Mouse (Mus musculus) forebrain, embryonic 10.5 days (tissue): Measurements from ENCODE around the gene Azin2. TPM values are rescaled to one million over a fixed set of nuclear protein-coding genes. Genes with fewer than 3 reads are reported as not detected.

Experiments
- DNase-seq: peaks from one replicate; pipeline ENCODE4 v3.0.0-alpha.2; 2017; ENCODE audit warnings: low spot score; ENCODE audit errors: extremely low spot score
- H3K27ac ChIP-seq: fragments of 300-500 bp; sonication (generic); 2 replicates; pipeline ENCODE4 v1.5.1; 2016; ENCODE audit warnings: mild to moderate bottlenecking
- H3K27me3 ChIP-seq: fragments of 300-500 bp; sonication (generic); 2 replicates; pipeline ENCODE4 v1.6.1; 2016; ENCODE audit warnings: mild to moderate bottlenecking; ENCODE audit not compliant: poor library complexity, severe bottlenecking
- H3K36me3 ChIP-seq: fragments of 300-500 bp; sonication (generic); replicated peaks from 2 replicates; pipeline ENCODE4 v1.6.1; 2016; ENCODE audit warnings: mild to moderate bottlenecking, moderate library complexity
- H3K4me1 ChIP-seq: fragments of 300-500 bp; sonication (generic); 2 replicates; pipeline ENCODE4 v1.6.1; 2016
- H3K4me3 ChIP-seq: fragments of 300-500 bp; sonication (generic); 2 replicates; pipeline ENCODE4 v1.5.1; 2016; ENCODE audit warnings: mild to moderate bottlenecking, moderate library complexity
- H3K9me3 ChIP-seq: fragments of 300-500 bp; sonication (generic); 2 replicates; pipeline ENCODE4 v1.6.1; 2016; ENCODE audit warnings: mild to moderate bottlenecking, moderate library complexity
- WGBS: fragments of 180-500 bp; shearing (Covaris S2); methylation state at CpG from one replicate; pipeline ENCODE4 v1.1.7; 2016; 5-methylcytosine and 5-hydroxymethylcytosine counted together
- polyA plus RNA-seq: library from polyadenylated mRNA; unstranded; fragments of >200 nt; fragmentation: Nextera tagmentation; extraction: Ambion mirVana; gene quantifications from 2 replicates; pipeline ENCODE4 v1.2.1, GENCODE M21; 2016

Azin2 gene
- polyA plus RNA-seq, 1 experiment from 2014 or later: 10.5 TPM

DNA sequence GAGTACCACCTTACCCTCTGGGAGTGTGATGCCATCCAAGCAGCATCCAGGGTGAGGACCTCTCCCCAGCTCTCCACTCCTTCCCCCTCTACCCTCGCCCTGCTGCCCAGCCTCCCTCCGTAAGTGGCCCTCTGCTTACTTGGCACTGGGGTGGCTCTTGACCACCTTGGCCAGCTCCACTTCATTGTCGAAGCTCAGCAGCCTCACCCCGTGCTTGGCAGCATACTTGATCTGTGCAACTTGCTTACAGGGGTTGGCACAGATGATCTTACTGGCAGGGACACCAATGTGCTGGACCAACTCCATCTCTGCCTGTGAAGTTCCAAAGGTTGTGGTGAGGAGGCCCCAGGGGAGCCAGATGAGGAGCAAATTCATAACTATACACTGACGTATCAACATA lies 11.8 kb downstream of the Azin2 start:
- Histone ChIP-seq H3K36me3 (no peaks in the 10 kb centered on the region), H3K27me3 (no peaks in the 10 kb centered on the region; the same call in 1 of the 2 replicates), H3K4me1 (peaks cover 25% of the 10 kb centered on the region), H3K9me3 (no peaks in the 10 kb centered on the region), H3K4me3 (no peak overlapping the region), H3K27ac (no peak overlapping the region)
- no peak for DNase-seq
- WGBS: 83% methylated on average over 5 of the region's 5 CpGs

- no peak for DNase-seq
- H3K4me1 ChIP-seq: peaks cover 20% of the 10 kb centered on the region
- WGBS: 49% methylated on average over 15 of the region's 15 CpGs
Measured at GRCm38 (mm10) chr4:128949470-128950005, 12.7 kb downstream of the Azin2 start.

DNA sequence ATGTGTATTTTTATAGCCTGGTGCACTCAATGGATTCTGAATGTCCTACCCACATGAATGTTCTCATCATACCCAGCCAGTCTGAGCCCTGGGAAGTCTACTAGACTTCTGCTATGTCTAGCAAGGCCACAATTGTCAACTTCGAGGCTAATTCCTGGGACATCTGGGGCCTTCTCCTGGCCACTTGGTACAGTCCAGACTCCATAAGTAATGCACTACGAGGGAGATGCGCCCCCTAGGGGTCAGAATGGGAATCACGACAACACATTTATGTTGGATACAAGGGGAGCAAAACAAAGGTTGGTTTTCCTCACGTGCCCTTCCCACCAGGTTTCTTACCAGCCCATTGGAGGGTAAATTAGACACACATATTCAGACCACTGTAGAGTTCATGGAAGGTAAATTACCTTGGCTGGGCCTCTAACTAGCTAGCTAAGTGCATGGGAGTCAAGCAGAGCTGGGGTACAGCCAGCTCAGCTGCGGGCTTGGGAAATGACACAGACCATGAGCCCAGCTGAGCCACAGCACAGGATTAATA lies 14.0 kb downstream of the Azin2 start:
- H3K4me3 ChIP-seq: no peak overlapping the region
- H3K4me1 ChIP-seq: peaks cover 17% of the 10 kb centered on the region
- 30% methylated on average over 6 of the region's 6 CpGs for WGBS
- no peaks in the 10 kb centered on the region for H3K36me3 ChIP-seq
- H3K27ac ChIP-seq: no peak overlapping the region
- peak; percentile 63 for DNase-seq
- H3K27me3 ChIP-seq: no peaks in the 10 kb centered on the region; the same call in 1 of the 2 replicates
- H3K9me3 ChIP-seq: no peaks in the 10 kb centered on the region

More at GRCm38 (mm10) chr4:128949470-128950005, 12.7 kb downstream of the Azin2 start:
- no peaks in the 10 kb centered on the region for H3K9me3 ChIP-seq
- no peak overlapping the region for H3K4me3 ChIP-seq
- H3K27ac ChIP-seq: no peak overlapping the region
- no peaks in the 10 kb centered on the region; the same call in 1 of the 2 replicates for H3K27me3 ChIP-seq
- H3K36me3 ChIP-seq: no peaks in the 10 kb centered on the region

DNA sequence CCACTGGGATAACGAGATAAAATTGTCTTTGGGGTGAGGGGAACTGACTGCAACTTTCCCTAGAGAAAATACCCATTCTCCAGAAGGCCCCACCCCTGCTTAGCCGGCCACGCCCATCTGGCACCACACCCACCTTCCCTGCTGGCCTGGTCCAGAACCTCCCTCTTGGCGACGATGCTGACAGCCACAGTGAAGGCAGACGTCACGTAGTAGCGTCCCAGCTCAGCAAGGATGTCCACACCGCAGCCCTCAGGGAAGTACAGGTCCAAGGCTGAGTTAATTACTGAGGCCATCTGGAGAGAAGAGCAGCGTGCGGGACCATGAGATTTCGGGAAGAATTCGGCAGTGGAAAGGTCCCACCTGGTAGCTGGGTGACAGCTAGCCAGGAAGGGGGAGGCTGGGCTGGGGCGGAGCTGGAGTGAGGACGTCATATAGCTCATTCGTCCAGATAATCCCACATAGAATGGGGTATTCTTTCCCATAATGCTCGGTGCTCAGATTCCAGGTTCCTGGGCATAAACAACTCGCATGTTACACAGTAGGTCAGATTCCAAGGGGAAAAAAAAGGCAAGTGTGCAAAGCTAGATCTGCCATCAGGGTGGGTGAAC lies 14.8 kb downstream of the Azin2 start:
- H3K27ac ChIP-seq: no peak overlapping the region
- no peaks in the 10 kb centered on the region for H3K9me3 ChIP-seq
- no peak overlapping the region for H3K4me3 ChIP-seq
- no peaks in the 10 kb centered on the region; the same call in 1 of the 2 replicates for H3K27me3 ChIP-seq
- peaks cover 17% of the 10 kb centered on the region for H3K4me1 ChIP-seq
- no peak for DNase-seq
- H3K36me3 ChIP-seq: no peaks in the 10 kb centered on the region
- 17% methylated on average over 18 of the region's 18 CpGs for WGBS

DNA sequence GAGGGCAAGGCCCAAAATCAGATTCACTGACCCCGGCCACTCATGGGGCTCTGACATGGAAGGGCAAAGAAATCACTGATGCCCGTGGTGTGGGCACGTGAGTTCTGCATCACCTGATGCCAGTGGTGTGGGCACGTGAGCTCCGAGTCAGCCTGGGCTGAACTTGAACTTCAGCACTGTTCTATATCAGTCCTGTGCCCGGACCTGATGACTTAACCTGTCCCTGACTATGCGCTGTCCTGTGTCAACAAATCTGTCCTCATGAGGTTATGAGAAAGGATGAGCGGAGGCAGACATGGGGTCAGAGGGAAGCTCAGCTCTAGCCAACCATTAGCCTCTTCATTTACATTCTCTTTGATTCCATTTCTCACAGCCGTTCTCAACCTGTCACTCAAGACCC lies 15.5 kb downstream of the Azin2 start:
- Histone ChIP-seq H3K27ac (no peak overlapping the region), H3K4me1 (peaks cover 17% of the 10 kb centered on the region), H3K9me3 (0 out of 2 replicates have a peak, but pooled peaks cover 2% of the 10 kb centered on the region), H3K36me3 (no peaks in the 10 kb centered on the region), H3K4me3 (no peak overlapping the region), H3K27me3 (no peaks in the 10 kb centered on the region; the same call in 1 of the 2 replicates)
- no peak for DNase-seq
- WGBS: 89% methylated on average over 9 of the region's 9 CpGs

DNA sequence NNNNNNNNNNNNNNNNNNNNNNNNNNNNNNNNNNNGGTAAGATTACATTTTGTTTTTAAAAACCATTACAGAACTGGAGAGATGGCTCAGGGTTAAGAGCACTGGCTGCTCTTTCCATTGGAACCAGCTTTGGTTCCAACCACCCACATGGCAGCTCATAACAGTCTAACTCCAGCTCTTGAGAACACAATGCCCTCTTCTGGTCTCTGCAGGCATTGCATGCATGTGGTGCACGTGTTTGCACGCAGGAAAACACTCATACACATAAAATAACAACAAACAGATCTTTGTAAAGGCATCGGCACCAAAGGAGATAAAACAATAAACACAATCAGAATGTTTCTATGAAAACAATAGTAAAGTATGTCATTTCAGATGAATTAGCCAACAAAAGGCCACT lies 19.9 kb downstream of the Azin2 start:
- no peaks in the 10 kb centered on the region; the same call in 1 of the 2 replicates for H3K27me3 ChIP-seq
- peaks cover 6% of the 10 kb centered on the region for H3K4me1 ChIP-seq
- no peaks in the 10 kb centered on the region for H3K36me3 ChIP-seq
- H3K4me3 ChIP-seq: no peak overlapping the region
- WGBS: 60% methylated on average over 3 of the region's 3 CpGs
- H3K27ac ChIP-seq: no peak overlapping the region
- H3K9me3 ChIP-seq: 0 out of 2 replicates have a peak, but pooled peaks cover 5% of the 10 kb centered on the region
- DNase-seq: no peak

DNA sequence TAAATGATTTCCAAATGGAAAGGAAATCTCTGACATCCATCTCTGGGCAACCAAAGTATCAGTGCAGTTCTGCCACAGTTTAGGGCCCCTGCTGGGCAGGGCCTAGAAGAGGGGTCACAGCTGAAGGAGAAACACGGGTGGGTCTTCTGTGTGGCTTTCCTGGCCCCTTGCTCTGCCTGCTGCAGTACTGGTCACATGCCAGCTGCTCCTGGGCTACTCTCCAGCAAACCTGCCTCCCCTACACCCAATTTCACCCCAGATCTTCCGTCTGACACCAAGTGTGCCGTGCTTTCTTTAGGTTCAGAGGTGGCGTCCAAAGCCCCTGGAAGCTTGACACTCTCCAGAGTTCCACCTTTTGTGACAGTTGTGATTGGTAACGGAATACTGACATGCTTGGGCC lies 26.6 kb downstream of the Azin2 start:
- WGBS: 73% methylated on average over 5 of the region's 5 CpGs

DNA sequence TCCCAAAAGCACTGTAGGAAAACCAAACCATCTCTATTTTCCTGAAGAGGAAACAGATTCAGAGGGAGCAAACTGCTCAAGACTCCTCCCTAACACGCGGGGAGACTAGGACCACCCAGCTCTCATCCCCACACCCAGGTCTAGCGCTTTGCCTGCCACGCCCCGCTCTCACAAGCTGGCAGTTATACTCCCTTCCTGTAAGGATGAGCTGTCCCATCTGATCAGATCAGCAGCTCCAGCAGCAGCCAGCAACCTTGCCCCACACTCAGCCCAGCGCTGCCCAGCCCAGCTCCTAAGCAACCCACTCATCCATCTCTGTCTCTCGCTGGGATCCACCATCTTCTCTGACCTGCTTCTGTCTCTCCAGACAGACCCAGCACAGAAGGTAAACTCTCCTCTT lies 29.5 kb downstream of the Azin2 start:
- H3K9me3 ChIP-seq: no peaks in the 10 kb centered on the region
- DNase-seq: no peak
- 79% methylated on average over 7 of the region's 7 CpGs for WGBS
- H3K4me1 ChIP-seq: no peaks in the 10 kb centered on the region
- peaks cover 7% of the 10 kb centered on the region; the same call in 1 of the 2 replicates for H3K27me3 ChIP-seq
- H3K4me3 ChIP-seq: no peak overlapping the region
- no peaks in the 10 kb centered on the region for H3K36me3 ChIP-seq
- no peak overlapping the region; the same call in 1 of the 2 replicates for H3K27ac ChIP-seq

More for the DNA sequence above, 26.6 kb downstream of the Azin2 start:
- Histone ChIP-seq H3K4me1 (no peaks in the 10 kb centered on the region), H3K9me3 (no peaks in the 10 kb centered on the region), H3K27me3 (0 out of 2 replicates have a peak, but pooled peaks cover 5% of the 10 kb centered on the region), H3K36me3 (no peaks in the 10 kb centered on the region), H3K27ac (no peak overlapping the region), H3K4me3 (no peak overlapping the region)
- DNase-seq: no peak

GRCm38 (mm10) chr4:128924841-128925606 lies 37.2 kb downstream of the Azin2 start:
- peak overlapping the region; percentile 56 for H3K4me3 ChIP-seq
- 15% methylated on average over 36 of the region's 36 CpGs for WGBS
- H3K27ac ChIP-seq: peak overlapping the region; percentile 79
- DNase-seq: peak; percentile 89
- peaks cover 13% of the 10 kb centered on the region for H3K4me1 ChIP-seq
- H3K9me3 ChIP-seq: no peaks in the 10 kb centered on the region
- H3K27me3 ChIP-seq: peaks cover 47% of the 10 kb centered on the region
- H3K36me3 ChIP-seq: no peaks in the 10 kb centered on the region

DNA sequence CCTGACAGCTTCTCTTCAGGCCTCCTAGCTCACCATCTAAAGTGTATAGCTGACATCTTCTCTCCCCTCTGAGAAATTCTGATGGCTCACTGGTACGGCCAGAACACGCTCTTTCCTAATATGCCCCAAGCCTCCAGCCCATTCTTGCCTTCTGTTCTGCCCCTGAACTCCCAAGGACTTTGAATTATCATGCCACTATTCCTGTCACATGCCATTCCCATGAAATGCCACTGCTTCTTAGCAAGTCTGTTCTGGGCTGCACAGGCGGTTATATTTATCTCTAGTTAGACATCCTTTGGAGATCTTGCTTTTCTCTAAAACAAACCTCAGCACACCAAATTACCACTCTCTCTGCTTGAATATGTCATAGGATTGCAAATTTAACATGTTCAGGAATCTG lies 38.6 kb downstream of the Azin2 start:
- Histone ChIP-seq H3K9me3 (no peaks in the 10 kb centered on the region), H3K4me3 (no peak overlapping the region), H3K4me1 (peaks cover 13% of the 10 kb centered on the region), H3K27me3 (peaks cover 47% of the 10 kb centered on the region), H3K36me3 (no peaks in the 10 kb centered on the region), H3K27ac (no peak overlapping the region)
- 90% methylated on average over 3 of the region's 3 CpGs for WGBS
- DNase-seq: no peak

- no peak for DNase-seq
Measured at GRCm38 (mm10) chr4:128919106-128919505, 43.1 kb downstream of the Azin2 start.

GRCm38 (mm10) chr4:128918187-128918586 lies 44.1 kb downstream of the Azin2 start:
- DNase-seq: no peak
- Histone ChIP-seq H3K4me3 (no peak overlapping the region), H3K27ac (no peak overlapping the region), H3K9me3 (no peaks in the 10 kb centered on the region), H3K36me3 (no peaks in the 10 kb centered on the region), H3K27me3 (peaks cover 8% of the 10 kb centered on the region), H3K4me1 (peaks cover 10% of the 10 kb centered on the region)
- 77% methylated on average over 3 of the region's 3 CpGs for WGBS

More at GRCm38 (mm10) chr4:128919106-128919505, 43.1 kb downstream of the Azin2 start:
- Histone ChIP-seq H3K36me3 (no peaks in the 10 kb centered on the region), H3K9me3 (no peaks in the 10 kb centered on the region), H3K4me1 (peaks cover 10% of the 10 kb centered on the region), H3K27ac (no peak overlapping the region), H3K27me3 (peaks cover 17% of the 10 kb centered on the region), H3K4me3 (no peak overlapping the region)
- WGBS: 32% methylated on average over 10 of the region's 10 CpGs
